Mouse (Mus musculus): Measurements from ENCODE around the gene Dennd4b.
"Not testable (repeated sequence)": the region's sequence is repeated elsewhere in the genome, so short reads cannot be mapped to it uniquely, and the experiment has no call there.

Dennd4b gene

DNA sequence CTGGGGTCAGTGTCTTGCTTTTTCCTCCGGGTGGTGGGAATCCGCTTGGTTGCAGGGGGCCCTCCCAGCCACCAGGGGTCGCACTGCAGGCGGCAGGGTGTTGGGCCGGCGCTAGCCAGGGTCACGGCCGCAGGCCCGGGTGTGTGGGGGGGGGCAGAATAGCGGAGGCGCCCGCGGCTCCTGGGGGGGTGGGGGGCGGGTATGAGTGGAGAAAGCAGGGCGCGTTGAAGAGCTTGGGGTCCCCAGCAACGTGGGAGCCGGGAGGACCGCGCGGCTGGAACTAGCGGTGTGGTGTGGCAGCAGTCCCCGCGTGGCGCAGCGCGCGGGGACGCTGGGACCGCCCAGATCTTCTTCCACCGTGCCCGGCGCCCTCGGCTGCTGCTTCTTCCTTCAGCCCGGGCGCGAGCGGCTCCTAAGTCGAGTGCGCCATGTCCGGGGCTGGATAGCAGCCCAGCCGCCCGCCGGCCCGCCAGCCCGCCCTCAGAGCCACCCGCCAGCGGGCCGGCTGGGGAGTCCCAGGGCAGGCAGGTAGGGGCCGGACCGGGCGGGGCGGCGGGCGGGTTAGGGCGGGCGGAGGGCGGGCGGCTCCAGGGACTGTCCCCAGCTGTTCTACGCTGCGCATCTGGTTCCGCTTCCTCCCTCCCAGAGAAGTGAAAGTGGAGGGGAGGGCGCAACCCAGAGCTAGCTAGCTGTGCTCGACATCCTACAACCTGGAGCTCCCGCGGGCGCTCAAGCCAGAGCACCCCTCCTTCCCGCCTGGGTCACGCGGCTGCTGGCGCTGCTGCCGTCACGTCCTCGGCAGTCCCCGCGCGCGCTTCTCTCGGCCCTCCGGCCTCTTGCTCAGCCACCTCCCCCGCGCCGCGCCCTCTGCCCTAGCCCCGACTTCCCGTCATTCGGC, at the start of gene Dennd4b:
Gene Dennd4b, plus strand, starts transcription at position 152 of the 898 bp plus-strand sequence.
- DNase-seq (ENCODE audit: low read depth, low spot score) = peak; percentile 71

DNA sequence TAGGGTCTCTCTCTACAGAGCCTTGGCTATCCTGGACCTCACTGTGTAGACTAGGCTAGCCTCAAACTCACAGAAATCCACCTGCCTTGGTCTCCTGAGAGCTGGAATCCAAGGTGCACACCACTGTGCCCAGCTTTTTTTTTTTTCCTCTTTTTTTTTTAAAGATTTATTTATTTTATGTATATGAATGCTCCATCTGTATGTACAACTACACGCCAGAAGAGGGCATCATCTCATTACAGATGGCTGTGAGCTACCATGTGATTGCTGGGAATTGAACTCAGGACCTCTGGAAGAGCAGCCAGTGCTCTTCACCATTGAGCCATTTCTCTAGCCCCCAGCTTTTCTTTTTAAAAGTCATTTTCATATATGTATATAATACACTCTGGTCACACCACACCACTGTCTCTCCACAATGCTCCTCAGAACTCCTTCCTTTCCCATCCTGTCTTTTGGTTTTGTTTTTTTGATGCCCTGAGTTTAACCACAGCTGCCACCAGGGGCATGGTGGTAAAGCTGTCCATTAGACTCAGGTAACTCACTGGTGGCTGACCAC, 49.1 kb upstream of the Dennd4b start:
- no peak for DNase-seq (ENCODE audit: low read depth, low spot score)

DNA sequence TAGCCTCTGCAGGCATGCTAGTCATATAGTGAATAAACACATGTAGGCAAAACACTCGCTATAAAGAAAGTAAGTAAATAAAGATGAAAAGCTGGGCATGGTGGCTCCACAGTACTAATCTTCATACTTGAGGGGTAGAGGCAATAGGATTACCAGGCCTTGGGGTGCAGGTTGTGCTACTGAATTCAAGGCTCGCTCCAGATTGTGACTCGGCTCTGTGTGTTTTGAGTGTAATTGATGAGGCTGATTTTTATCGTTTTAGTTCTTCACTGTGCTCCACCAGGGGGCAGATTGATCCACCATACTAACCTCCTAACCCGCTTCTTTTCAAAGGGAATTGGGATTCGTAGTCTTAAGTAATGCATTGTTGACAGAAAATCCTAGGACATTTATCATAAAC, 44.9 kb upstream of the Dennd4b start:
- no peak for DNase-seq (ENCODE audit: low read depth, low spot score)

DNA sequence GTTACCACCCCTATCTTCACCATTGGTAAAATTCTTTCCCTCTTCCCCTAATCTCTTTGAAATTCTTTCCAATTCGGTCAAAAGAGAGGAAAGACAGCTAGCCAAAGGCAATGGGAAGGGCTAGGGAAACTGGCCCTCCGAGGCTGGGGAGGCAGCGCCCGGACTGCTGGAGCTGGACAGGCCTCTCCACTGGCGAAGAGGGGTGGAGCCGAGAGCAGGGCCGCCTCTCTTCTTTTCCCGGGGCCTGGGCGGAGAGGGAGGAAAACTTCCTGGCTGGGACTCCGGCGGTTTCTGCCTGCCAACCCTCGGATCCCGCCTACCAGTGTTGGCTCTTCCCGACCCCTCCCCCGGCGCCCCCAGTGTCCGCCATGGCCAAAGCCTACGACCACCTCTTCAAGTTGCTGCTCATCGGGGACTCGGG, 44.4 kb upstream of the Dennd4b start:
- DNase-seq (ENCODE audit: low read depth, low spot score) = no peak

DNA sequence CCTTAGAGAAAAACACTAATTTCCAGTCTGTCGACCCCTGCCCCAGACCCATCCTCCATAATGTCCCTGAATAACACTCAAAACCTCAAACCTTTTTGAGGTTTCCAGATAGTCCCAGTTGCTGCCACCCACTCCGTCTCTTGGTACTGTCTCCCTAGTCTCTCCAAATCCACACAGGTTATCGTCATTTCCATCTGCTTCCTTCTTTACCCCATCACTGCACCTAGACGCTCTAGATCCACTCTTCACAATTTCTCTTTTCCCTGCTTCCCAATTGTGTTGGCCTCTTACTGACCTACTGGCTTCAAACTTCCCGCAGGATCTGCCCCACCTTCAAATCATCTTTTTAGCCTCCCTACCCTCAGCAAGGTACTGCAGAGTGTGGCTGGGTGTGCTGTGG, 43.9 kb upstream of the Dennd4b start:
- DNase-seq (ENCODE audit: low read depth, low spot score) = no peak

DNA sequence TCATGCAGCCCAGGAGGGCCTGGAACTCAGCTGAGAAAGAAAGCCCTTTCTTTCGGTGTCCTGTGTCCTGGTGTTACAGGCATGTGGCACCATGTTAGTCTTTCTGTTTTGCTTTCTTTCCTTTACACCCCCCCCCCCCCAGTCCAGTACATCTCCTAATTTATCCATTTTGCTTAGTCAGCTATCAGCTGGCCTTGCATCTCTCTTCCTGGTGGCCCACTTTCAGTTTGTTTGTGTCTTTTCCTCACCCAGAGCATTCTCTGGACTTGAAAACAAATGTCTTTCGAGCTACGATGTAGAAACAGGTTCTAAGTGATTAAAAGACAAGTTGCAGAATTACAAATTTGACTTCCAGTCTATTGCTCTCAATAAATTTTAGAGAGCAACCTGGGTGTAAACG, 42.5 kb upstream of the Dennd4b start:
- no peak for DNase-seq (ENCODE audit: low read depth, low spot score)

DNA sequence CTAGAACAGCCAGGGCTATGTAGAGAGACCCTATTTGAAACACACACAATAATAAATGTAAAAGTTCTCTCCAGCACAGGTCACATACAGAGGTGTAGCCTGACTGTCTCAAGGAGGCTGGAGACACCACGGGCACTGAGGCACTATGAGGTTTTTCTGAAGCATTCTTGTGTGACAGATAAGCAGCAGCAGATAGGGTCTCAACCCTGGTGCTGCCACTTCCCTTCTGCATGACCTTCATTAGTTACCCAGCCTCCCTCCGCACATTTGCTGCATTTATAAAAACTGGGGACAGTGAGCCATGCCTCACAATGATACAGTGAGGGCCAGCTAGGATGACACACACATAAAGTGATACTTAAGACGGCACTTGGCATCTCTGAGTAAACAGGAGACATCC, 42.0 kb upstream of the Dennd4b start:
- DNase-seq (ENCODE audit: low read depth, low spot score) = no peak

DNA sequence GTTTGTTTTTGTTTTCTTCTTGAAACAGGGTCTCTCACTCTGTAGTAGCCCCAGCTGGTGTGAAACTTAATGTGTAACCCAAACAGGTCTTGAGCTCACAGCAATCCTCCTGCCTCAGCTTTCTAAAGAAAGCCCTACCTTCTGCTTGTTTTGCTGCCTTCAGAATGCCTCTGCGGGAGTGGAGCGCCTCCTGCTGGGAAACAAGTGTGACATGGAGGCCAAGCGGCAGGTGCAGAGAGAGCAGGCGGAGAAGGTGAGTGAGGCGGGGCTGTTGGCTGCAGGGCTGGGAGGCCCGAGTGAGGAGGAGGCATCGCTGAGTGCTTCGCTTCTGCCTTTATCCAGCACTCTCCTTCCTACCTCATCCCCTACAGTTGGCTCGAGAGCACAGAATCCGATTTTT, 40.7 kb upstream of the Dennd4b start:
- DNase-seq (ENCODE audit: low read depth, low spot score) = no peak

DNA sequence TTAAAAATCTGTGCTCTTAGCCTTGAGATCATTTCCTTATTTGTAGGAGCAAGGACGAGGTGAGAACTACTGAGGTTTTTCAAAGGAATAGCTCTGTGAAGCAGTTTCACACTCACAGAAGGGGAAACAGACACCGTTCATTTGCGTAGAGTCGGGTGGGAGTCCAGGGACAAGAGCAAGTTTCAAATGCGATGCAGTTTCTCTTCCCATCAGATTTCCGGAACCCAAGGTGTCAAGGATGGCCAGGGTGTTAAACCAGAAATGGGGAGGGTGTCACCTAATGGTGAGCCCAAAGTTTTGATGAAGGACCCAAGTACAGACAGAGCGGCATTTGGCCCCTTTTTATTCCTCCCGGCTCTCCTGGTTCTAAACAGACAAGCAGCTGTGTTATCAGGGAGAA, 33.9 kb upstream of the Dennd4b start:
- no peak for DNase-seq (ENCODE audit: low read depth, low spot score)

DNA sequence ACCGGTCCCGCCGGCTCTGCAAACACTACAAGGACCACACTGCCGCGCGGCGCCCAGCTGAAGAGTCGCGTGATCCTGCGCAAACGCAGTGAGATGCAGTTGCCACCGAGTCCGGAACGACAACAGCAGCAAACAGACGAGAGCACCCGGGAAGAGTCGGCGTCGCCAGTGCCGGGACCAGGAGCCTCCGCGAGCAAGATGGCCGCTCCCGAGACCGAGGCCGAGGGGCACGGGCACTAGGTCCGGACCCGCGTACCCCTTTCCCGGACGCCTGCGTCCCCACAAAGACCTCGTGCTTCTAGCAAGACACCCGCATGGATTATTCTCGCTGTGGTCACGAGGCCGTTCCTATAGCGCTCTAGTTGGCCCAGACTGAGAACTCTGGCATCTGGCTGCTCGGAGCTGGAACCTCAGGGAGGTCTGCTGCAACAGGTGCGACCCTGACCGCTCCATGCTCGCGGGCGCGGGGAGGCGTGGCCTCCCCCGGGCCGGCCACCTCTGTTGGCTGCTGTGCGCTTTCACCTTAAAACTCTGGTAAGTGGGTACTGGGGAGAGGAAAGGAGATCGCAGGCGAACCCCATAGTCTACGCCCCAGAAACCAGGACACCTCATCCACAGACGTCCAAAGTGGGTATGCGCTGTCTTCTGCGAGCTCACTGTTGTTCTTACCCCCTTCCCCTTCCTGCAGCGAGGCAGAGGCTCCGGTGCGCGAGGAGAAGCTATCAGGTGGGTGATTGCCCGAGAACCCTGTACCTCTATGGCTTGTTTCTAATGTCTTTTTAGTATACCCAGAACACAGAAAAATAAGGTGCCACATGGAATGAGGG, 33.3 kb upstream of the Dennd4b start, which contains the start of gene Jtb:
Gene Jtb, plus strand, starts transcription at position 91 of the 827 bp plus-strand sequence.
- peak; percentile 82 for DNase-seq (ENCODE audit: low read depth, low spot score)

DNA sequence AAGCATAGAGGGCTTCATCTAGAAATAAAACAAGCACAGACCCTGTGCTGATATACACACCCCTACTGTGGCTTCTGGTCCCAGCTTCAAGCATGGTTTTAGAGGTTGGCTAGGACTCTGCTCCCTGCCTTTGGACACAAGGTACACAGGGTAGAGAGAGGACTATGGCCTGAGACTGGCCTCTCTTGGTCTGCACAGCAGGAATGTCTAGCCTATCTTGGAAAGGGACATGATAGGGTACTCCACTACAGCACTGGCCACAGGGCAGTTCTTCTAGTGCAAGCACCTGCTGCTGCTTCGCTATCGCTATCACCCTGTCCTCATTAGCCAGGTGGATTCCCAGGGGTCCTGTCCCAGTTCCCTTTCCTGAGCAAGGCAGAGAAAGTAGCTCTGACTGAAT, 23.7 kb upstream of the Dennd4b start:
- DNase-seq (ENCODE audit: low read depth, low spot score) = no peak

DNA sequence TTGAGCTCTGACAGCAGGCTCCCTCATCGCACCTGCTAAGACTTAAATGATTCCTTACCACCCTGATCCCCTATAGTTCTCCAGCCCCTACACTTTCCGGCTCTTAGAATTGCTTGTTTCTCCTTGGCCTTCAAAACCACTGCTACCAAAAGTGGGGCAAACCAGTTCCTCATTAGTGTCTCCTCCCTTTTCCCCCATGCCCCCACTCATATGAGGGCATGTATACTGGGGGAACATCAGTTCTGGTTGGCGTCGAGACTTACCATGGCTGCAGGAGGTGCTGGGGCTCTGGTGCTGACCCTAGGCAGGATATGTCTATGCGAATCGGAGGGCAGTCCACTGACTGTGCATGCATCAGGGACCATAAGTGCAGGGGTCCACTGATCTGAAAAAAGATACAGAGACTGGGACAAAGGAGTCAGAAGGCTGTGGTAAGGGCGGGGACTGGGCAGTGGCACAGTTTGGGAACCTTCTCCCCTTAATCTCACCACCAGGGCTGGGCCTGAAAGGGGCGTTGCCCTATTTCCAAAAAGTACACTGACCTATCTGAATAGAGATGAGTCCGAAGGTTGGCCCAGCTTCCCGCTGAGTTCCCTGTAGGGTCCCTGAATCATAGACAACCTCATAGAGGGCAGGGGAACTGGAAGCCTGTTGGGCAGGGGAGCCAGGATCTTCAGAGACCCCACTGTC, 23.2 kb upstream of the Dennd4b start:
- no peak for DNase-seq (ENCODE audit: low read depth, low spot score)

DNA sequence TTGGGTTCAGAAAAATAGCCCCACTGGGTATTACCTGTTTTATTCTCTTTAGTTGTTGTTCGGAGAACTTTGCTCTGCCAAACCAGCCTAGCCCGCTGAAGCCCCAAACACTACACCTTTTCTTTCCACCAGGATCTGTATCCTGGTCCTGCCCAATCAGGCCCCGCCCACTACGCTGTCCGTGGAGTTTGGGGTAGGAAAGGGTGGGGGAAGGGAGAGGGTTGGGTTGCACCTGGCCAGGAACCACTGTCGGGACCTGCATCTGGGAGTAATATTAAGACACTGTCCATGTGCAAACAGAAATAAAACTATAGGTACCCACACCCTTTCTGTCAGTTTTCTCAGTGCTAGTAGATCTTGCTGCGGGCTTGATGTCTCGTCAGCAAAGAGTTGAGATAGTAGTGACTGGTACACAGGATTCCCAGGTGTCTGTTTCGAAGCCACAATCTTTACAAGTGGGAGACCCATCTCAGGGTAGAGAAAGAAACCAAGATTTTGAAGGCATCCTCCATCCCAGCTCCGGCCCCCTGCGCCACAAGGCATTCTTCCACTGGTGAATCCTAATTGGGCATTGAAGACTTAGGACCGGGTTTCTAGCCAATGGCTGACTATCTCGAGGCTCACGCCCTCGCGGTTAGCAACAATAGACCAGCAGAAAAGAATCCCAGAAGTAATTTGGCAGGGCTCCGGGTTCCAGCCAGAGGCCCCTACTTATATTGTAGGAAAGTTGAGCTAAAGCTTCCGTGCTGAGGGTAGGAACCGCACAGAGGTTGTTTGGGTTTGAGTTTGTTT, 21.8 kb upstream of the Dennd4b start, which contains the start of gene Creb3l4:
Gene Creb3l4, minus strand, starts transcription at position 529 of the 792 bp plus-strand sequence.
- DNase-seq (ENCODE audit: low read depth, low spot score) = no peak

DNA sequence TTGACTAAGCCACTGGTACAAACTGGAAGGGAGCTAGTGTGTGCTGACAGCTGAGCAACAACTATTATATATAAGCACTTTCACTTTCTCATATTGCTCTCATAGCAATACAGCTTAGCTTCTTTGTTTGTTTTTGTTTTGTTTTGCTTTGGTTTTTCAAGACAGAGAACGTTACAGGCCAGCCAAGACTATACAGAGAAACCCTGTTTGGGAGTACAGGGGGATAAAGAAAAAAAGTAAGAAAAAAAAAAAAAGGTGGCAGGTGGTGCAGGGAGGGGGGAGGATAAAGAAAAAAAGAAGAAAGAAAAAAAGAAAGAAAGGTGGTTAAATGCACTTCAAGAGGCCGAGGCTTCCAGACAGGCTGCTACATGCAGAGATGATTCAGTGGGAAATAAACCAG, 19.6 kb upstream of the Dennd4b start:
- no peak for DNase-seq (ENCODE audit: low read depth, low spot score)

DNA sequence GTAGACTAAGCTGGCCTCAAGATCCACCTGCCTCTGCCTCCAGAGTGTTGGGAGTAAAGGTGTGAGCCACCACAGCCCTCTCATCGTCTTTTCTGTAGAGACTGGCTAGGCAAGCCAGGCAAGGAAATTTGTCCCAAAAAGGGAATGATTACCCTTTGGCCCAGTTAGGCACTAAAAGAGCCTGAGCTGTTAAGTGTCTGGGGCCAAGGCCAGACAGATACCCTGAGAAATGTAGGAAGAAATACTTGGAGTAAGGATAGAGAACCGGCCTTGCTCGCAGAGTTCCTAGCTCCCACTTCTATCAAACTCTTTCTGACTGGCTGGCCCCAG, 17.4 kb upstream of the Dennd4b start:
- no peak for DNase-seq (ENCODE audit: low read depth, low spot score)

DNA sequence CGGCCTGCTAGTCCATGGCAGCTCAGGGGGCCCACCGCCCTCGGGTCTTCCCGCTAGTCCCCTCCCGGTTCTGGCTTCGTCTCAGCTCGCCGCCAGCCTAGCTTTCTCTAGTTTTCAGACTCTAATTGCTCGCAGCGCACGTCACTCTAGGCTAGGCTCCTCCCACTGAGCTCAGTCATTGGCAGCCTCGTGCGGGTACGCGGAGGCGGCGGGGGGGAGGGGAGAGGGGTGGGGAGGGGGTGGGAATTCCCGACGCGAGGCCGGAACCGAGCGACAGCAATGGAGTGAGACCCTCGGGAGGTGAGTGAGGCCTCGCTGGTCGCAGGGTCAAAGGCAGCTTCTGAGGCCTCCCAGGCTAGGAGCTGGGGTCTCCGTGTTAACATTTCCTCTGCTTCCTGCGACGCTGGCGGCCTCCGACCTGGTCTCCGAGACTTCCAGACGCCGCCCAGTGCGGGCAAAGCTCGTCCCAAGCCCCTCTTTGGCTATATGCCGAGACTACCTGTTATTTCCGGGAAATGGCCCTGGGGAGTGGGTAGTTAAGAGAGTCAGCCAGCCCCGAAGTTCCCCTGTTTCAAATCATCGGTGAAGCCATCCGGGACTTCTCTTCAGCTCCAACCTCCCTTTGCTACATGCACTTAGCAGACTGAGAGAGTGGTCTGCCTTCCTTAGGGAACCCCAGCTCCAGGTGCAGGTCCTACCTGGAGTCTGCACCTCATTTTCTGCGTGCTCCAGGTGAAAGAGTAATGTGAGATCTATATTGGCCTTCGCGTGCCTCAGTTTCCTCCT, 16.8 kb upstream of the Dennd4b start, which contains the start of gene Slc39a1:
Gene Slc39a1, plus strand, starts transcription at position 213 of the 786 bp plus-strand sequence.
- DNase-seq (ENCODE audit: low read depth, low spot score) = peak; percentile 76

DNA sequence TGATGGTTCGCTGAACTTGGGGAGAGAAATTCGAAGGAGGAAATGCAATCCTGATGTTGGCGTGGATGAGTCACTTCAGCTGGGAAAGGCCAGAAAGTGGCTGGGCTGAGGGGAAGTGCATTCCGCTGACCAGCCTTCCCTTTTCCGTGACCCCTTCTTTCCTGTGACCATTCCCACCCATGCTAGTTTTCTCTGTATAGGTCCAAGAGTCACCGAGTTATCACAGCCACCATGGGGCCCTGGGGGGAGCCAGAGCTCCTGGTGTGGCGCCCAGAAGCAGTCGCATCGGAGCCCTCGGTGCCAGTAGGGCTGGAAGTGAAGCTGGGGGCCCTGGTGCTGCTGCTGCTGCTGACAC, 16.3 kb upstream of the Dennd4b start:
- no peak for DNase-seq (ENCODE audit: low read depth, low spot score)

DNA sequence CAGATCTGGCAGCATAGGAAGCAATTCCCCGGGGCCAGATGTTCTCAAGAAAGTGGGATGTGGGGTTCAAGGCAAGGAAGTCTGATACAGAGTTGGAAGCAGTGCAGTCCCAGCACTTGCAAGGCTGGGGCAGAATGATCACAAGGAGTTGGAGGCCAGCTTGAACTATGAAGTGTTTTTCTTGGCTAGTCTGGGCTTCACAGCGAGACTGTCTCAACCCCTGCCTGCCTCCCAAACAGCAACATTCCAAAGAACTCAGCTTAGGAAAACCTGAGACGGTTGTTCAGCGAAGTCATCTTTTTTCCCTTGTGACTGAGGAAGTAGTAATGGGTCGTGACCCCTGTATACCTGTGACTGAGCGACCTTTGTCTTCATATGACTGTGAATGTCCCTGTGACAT, 14.2 kb upstream of the Dennd4b start:
- no peak for DNase-seq (ENCODE audit: low read depth, low spot score)

DNA sequence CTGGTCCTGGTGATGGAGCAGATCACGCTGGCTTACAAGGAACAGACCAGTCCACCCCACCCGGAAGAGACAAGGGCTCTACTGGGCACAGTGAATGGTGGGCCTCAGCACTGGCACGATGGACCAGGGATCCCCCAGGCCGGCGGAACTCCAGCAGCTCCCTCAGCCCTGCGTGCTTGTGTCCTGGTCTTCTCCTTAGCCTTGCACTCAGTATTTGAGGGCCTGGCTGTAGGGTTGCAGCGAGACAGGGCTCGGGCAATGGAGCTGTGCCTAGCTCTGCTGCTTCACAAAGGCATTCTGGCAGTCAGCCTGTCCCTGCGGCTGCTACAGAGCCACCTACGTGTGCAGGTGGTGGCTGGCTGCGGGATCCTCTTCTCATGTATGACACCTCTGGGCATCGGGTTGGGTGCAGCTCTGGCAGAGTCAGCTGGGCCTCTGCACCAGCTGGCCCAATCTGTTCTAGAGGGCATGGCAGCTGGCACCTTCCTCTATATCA, 13.2 kb upstream of the Dennd4b start:
- not testable (repeated sequence) for DNase-seq (ENCODE audit: low read depth, low spot score)

DNA sequence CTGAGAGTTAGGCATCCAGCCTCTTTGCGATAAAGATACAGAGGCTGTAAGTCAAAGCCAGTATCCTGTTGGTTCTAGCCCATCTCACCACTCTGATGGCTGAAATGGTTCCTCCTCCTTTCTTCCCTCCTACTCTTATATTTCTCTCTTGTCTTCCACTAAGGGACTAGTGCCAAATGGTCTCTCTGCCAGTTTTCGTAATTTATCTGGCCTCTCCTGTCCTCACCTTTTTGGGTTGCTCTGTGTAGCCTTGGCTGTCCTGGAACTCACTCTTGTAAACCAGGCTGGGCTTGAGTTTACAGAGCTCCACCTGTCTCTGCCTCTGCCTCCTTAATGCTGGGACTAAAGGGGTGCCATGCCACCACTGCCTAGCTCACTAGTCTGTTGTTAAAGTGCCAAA, 12.3 kb upstream of the Dennd4b start:
- not testable (repeated sequence) for DNase-seq (ENCODE audit: low read depth, low spot score)
